Mouse (Mus musculus) urinary bladder, postnatal 36 days (tissue): Measurements from ENCODE around the gene P2rx2.

Experiments used
- DNase-seq, 2 experiments: peaks; one replicate each; pipeline ENCODE4 v3.0.0; 2022; ENCODE audit warnings: low spot score in 2 of 2, mixed read lengths in 1 of 2

P2rx2 gene

GRCm38 (mm10) chr5:110342648-110343284, at the start of gene P2rx2:
TSS of gene P2rx2 (minus strand) at chr5:110343212.
- DNase-seq, result peak; percentile 28 to 58

- no peak for DNase-seq
Observed at GRCm38 (mm10) chr5:110392727-110393126, 49.7 kb upstream of the P2rx2 start.

- no peak for DNase-seq
Observed at GRCm38 (mm10) chr5:110390631-110391030, 47.6 kb upstream of the P2rx2 start.

GRCm38 (mm10) chr5:110387332-110387731, 44.3 kb upstream of the P2rx2 start:
- DNase-seq, result no peak

- DNase-seq, result peak; percentile 70 to 73
Observed at GRCm38 (mm10) chr5:110386371-110387330, 43.6 kb upstream of the P2rx2 start.

GRCm38 (mm10) chr5:110385263-110385662, 42.3 kb upstream of the P2rx2 start:
- DNase-seq, result no peak

GRCm38 (mm10) chr5:110384491-110384890, 41.5 kb upstream of the P2rx2 start:
- DNase-seq, result no peak

- no peak for DNase-seq
Observed at GRCm38 (mm10) chr5:110379823-110380222, 36.8 kb upstream of the P2rx2 start.

- no peak for DNase-seq
Observed at GRCm38 (mm10) chr5:110379086-110379485, 36.1 kb upstream of the P2rx2 start.

- DNase-seq, result no peak
Observed at GRCm38 (mm10) chr5:110378181-110378583, 35.2 kb upstream of the P2rx2 start.

- DNase-seq, result peak; percentile 66 to 70
Observed at GRCm38 (mm10) chr5:110376802-110377433, 33.9 kb upstream of the P2rx2 start.

GRCm38 (mm10) chr5:110363822-110364545, 21.0 kb upstream of the P2rx2 start:
- no peak for DNase-seq

- DNase-seq, result peak; percentile 60 to 75
Observed at GRCm38 (mm10) chr5:110363179-110363821, 20.3 kb upstream of the P2rx2 start.

GRCm38 (mm10) chr5:110362813-110363178, 19.8 kb upstream of the P2rx2 start:
- no peak for DNase-seq

- DNase-seq, result no peak
Observed at GRCm38 (mm10) chr5:110361465-110361864, 18.5 kb upstream of the P2rx2 start.

- DNase-seq, result peak; percentile 68 to 75
Observed at GRCm38 (mm10) chr5:110357531-110358179, 14.6 kb upstream of the P2rx2 start.

- peak in 1 of 2 experiments; percentile 15 for DNase-seq
Observed at GRCm38 (mm10) chr5:110354716-110355115, 11.7 kb upstream of the P2rx2 start.

- DNase-seq, result no peak
Observed at GRCm38 (mm10) chr5:110347006-110347405, 4.0 kb upstream of the P2rx2 start.

GRCm38 (mm10) chr5:110345553-110345952, 2.5 kb upstream of the P2rx2 start:
- no peak for DNase-seq

- no peak for DNase-seq
Observed at GRCm38 (mm10) chr5:110344524-110344923, 1.5 kb upstream of the P2rx2 start, which contains the start of gene Lrcol1. TSS of gene Lrcol1 (plus strand) at chr5:110344730.

GRCm38 (mm10) chr5:110338792-110339191, 4.2 kb downstream of the P2rx2 start:
- DNase-seq, result no peak
